Mouse (Mus musculus) CH12.LX (cell line): Measurements from ENCODE around the gene Pdzd2. TPM values are rescaled to one million over a fixed set of nuclear protein-coding genes. Genes with fewer than 3 reads are reported as not detected.

Experiments
- DNase-seq: peaks from one replicate; pipeline ENCODE4 v3.0.0-alpha.2; 2013; ENCODE audit errors: extremely low read depth
- H3K27ac ChIP-seq: 2 replicates; pipeline ENCODE4 v1.5.1; 2012; ENCODE audit warnings: low read depth, mild to moderate bottlenecking, control low read depth, moderate library complexity; ENCODE audit not compliant: insufficient read depth
- H3K27me3 ChIP-seq: replicated peaks from 2 replicates; pipeline ENCODE3; 2012; ENCODE audit warnings: inconsistent platforms
- H3K36me3 ChIP-seq, 2 experiments: replicated peaks in 1 of 2; 2 replicates each; pipeline versions ENCODE3 to v1.6.1; 2012; ENCODE audit warnings: inconsistent platforms in 1 of 2, low read length in 1 of 2, mild to moderate bottlenecking in 1 of 2, mixed read lengths in 1 of 2, moderate library complexity in 1 of 2; ENCODE audit not compliant: control insufficient read depth in 1 of 2, insufficient read depth in 1 of 2
- H3K4me1 ChIP-seq, 2 experiments: 2 replicates each; pipeline ENCODE4 v1.6.1; 2012; ENCODE audit warnings: inconsistent platforms in 1 of 2, moderate library complexity in 1 of 2; ENCODE audit not compliant: insufficient read depth in 2 of 2, control insufficient read depth in 1 of 2
- H3K4me2 ChIP-seq: 2 replicates; pipeline ENCODE4 v1.6.1; 2012; ENCODE audit warnings: low read depth, mild to moderate bottlenecking, control low read depth; ENCODE audit not compliant: poor library complexity, insufficient read depth, severe bottlenecking
- H3K4me3 ChIP-seq, 3 experiments: fragments of 150-350 bp in 1 of 3; sonication (generic) in 1 of 3; replicated peaks in 1 of 3; 2 replicates each; pipeline versions ENCODE3 to v1.5.1; 2011 to 2012; ENCODE audit warnings: low read depth in 2 of 3, low read length in 2 of 3, mild to moderate bottlenecking in 2 of 3, moderate library complexity in 2 of 3, control low read depth in 1 of 3, improper control_type of control experiment in 1 of 3, inconsistent platforms in 1 of 3, mixed read lengths in 1 of 3; ENCODE audit not compliant: poor library complexity in 1 of 3
- H3K79me2 ChIP-seq: replicated peaks from 2 replicates; pipeline ENCODE4 v1.6.1; 2012; ENCODE audit warnings: mild to moderate bottlenecking, moderate library complexity; ENCODE audit not compliant: control insufficient read depth, poor library complexity, insufficient read depth, severe bottlenecking; ENCODE audit errors: extremely low read depth
- H3K9ac ChIP-seq: 2 replicates; pipeline ENCODE4 v1.6.1; 2012; ENCODE audit warnings: low read depth, mild to moderate bottlenecking, control low read depth, moderate library complexity; ENCODE audit not compliant: insufficient read depth
- H3K9me3 ChIP-seq: replicated peaks from 2 replicates; pipeline ENCODE3; 2012; ENCODE audit warnings: low read length, inconsistent platforms, mixed read lengths
- BHLHE40 ChIP-seq: IDR thresholded peaks from 2 replicates; pipeline ENCODE4 v1.6.1; 2011; ENCODE audit warnings: mild to moderate bottlenecking, low read depth, low read length, improper control_type of control experiment
- CHD1 ChIP-seq: IDR thresholded peaks from 2 replicates; pipeline ENCODE4 v1.6.1; 2012; ENCODE audit warnings: low read depth, low read length, improper control_type of control experiment, inconsistent platforms
- CTCF ChIP-seq, 2 experiments: IDR thresholded peaks in 1 of 2; conservative IDR thresholded peaks in 1 of 2; 2 replicates each; pipeline ENCODE4 v1.5.1; 2011 to 2012; ENCODE audit warnings: low read depth in 2 of 2, low read length in 2 of 2, improper control_type of control experiment in 1 of 2, inconsistent platforms in 1 of 2, mild to moderate bottlenecking in 1 of 2, moderate library complexity in 1 of 2
- E2F4 ChIP-seq: IDR thresholded peaks from 2 replicates; pipeline ENCODE4 v1.6.1; 2011; ENCODE audit warnings: low read depth, low read length, improper control_type of control experiment; ENCODE audit not compliant: insufficient replicate concordance
- ELF1 ChIP-seq: IDR thresholded peaks from 2 replicates; pipeline ENCODE4 v1.6.1; 2014; ENCODE audit warnings: low read depth, mild to moderate bottlenecking, inconsistent platforms, low read length, improper control_type of control experiment
- GABPA ChIP-seq: IDR thresholded peaks from 2 replicates; pipeline ENCODE4 v1.6.1; 2012; ENCODE audit warnings: low read depth, low read length, improper control_type of control experiment, inconsistent platforms; ENCODE audit not compliant: insufficient replicate concordance
- HCFC1 ChIP-seq: IDR thresholded peaks from 2 replicates; pipeline ENCODE4 v1.6.1; 2012; ENCODE audit warnings: low read depth, mild to moderate bottlenecking, inconsistent platforms, low read length, improper control_type of control experiment
- JUND ChIP-seq: conservative IDR thresholded peaks from 2 replicates; pipeline ENCODE4 v1.6.1; 2011; ENCODE audit warnings: low read depth, low read length, improper control_type of control experiment
- KAT2A ChIP-seq: IDR thresholded peaks from 2 replicates; pipeline ENCODE4 v1.6.1; 2012; ENCODE audit warnings: low read length, improper control_type of control experiment, inconsistent platforms; ENCODE audit not compliant: insufficient replicate concordance
- MAFK ChIP-seq: IDR thresholded peaks from 2 replicates; pipeline ENCODE4 v1.6.1; 2011; ENCODE audit warnings: low read length, improper control_type of control experiment; ENCODE audit not compliant: insufficient replicate concordance
- MAX ChIP-seq: IDR thresholded peaks from 2 replicates; pipeline ENCODE4 v1.6.1; 2011; ENCODE audit warnings: low read length, improper control_type of control experiment
- MAZ ChIP-seq: IDR thresholded peaks from 2 replicates; pipeline ENCODE4 v1.6.1; 2012; ENCODE audit warnings: low read depth, mild to moderate bottlenecking, inconsistent platforms, low read length, improper control_type of control experiment, moderate library complexity
- MYC ChIP-seq: IDR thresholded peaks from 2 replicates; pipeline ENCODE4 v1.6.1; 2011; ENCODE audit warnings: low read depth, mild to moderate bottlenecking, improper control_type of control experiment, low read length
- NRF1 ChIP-seq: IDR thresholded peaks from 2 replicates; pipeline ENCODE4 v1.6.1; 2014; ENCODE audit warnings: low read depth, mild to moderate bottlenecking, inconsistent platforms, low read length, improper control_type of control experiment, moderate library complexity
- PAX5 ChIP-seq: IDR thresholded peaks from 2 replicates; pipeline ENCODE4 v1.6.1; 2012; ENCODE audit warnings: low read length, inconsistent platforms, mixed read lengths
- POLR2A ChIP-seq: IDR thresholded peaks from 2 replicates; pipeline ENCODE4 v1.6.1; 2011; ENCODE audit warnings: low read depth, mild to moderate bottlenecking, improper control_type of control experiment, low read length
- RAD21 ChIP-seq: IDR thresholded peaks from 2 replicates; pipeline ENCODE4 v1.6.1; 2011; ENCODE audit warnings: low read depth, mild to moderate bottlenecking, low read length, improper control_type of control experiment, moderate library complexity
- SIN3A ChIP-seq: IDR thresholded peaks from 2 replicates; pipeline ENCODE4 v1.6.1; 2012; ENCODE audit warnings: low read length, improper control_type of control experiment, inconsistent platforms
- SMC3 ChIP-seq: IDR thresholded peaks from 2 replicates; pipeline ENCODE4 v1.6.1; 2011; ENCODE audit warnings: low read depth, low read length, improper control_type of control experiment
- TCF12 ChIP-seq: IDR thresholded peaks from 2 replicates; pipeline ENCODE4 v1.6.1; 2014; ENCODE audit warnings: low read depth, mild to moderate bottlenecking, inconsistent platforms, low read length, improper control_type of control experiment
- USF1 ChIP-seq: IDR thresholded peaks from 2 replicates; pipeline ENCODE4 v1.6.1; 2014; ENCODE audit warnings: low read depth, mild to moderate bottlenecking, inconsistent platforms, low read length, improper control_type of control experiment
- USF2 ChIP-seq: conservative IDR thresholded peaks from 2 replicates; pipeline ENCODE4 v1.6.1; 2011; ENCODE audit warnings: low read depth, low read length, improper control_type of control experiment
- ZNF384 ChIP-seq: IDR thresholded peaks from 2 replicates; pipeline ENCODE4 v1.6.1; 2012; ENCODE audit warnings: low read depth, low read length, improper control_type of control experiment, inconsistent platforms
- dilution Hi-C: fragments of 300-500 bp; cut with MboI; formaldehyde crosslinking; loops from 2 replicates; pipeline ENCODE4 v1.14.3; 2020; ENCODE audit warnings: low sequenced_read_pairs; ENCODE audit not compliant: extremely low pct_unique_long_range_greater_than_20kb, extremely low pct_ligation_motif_present
- in situ Hi-C: fragments of 300-500 bp; cut with MboI; formaldehyde crosslinking; loops from 3 replicates; pipeline ENCODE4 v1.14.3; 2019; ENCODE audit warnings: low sequenced_read_pairs, low pct_ligation_motif_present, low pct_unique_long_range_greater_than_20kb, mixed read lengths
- polyA plus RNA-seq: library from polyadenylated mRNA; unstranded; fragments of >175 nt; gene quantifications from 2 replicates; pipeline ENCODE4 v1.2.1, GENCODE M21; 2012; ENCODE audit warnings: low read depth; ENCODE audit not compliant: insufficient read length
- total RNA-seq, 2 experiments: library from RNA; depleted of rRNA; stranded (reverse); fragments of 300-350 nt in 1 of 2; fragments of >200 nt in 1 of 2; gene quantifications; 2 replicates each; pipeline ENCODE4 v1.2.3; 2012 to 2014

The Pdzd2 gene
- total and polyA plus RNA-seq, 3 experiments: 0.04 to 0.24 (median 0.17) TPM

- Histone ChIP-seq H3K4me1 (0 out of 4 replicates have a peak, but pooled peaks cover 0 to 5% of the 10 kb centered on the region in 2 experiments), H3K36me3 (peaks cover 0 to 5% of the 10 kb centered on the region in 2 experiments), H3K9me3 (no peaks in the 10 kb centered on the region), H3K4me3 (no peak overlapping the region), H3K9ac (no peak overlapping the region), H3K27me3 (no peaks in the 10 kb centered on the region), H3K79me2 (no peaks in the 10 kb centered on the region), H3K27ac (no peak overlapping the region), H3K4me2 (no peak overlapping the region)
- in situ Hi-C loops: loop anchor here (10.0 kb wide), 1 partner anchor 171 kb away; no protein-coding TSS in a partner anchor
- no peak for TF ChIP-seq HCFC1
- TF ChIP-seq MAZ: no peak
- TF ChIP-seq MYC: no peak
- TF ChIP-seq SIN3A: no peak
- no peak for TF ChIP-seq RAD21
- no peak for TF ChIP-seq E2F4
- TF ChIP-seq TCF12: no peak
- TF ChIP-seq CHD1: no peak
- TF ChIP-seq POLR2A: no peak
- TF ChIP-seq SMC3: no peak
- no peak for TF ChIP-seq KAT2A
- no peak for TF ChIP-seq CTCF (conservative IDR thresholded peaks at IDR 0.05 in 1 of 2, IDR thresholded peaks at IDR 0.05 in 1 of 2; ENCODE audit: low read depth in 2 of 2, low read length in 2 of 2)
- no peak for TF ChIP-seq BHLHE40
- no peak for TF ChIP-seq MAFK
- TF ChIP-seq GABPA: no peak
- no peak for TF ChIP-seq NRF1
- TF ChIP-seq USF2: no peak
- TF ChIP-seq USF1: no peak
- DNase-seq: no peak
- dilution Hi-C loops: no loop called here
Observed at GRCm38 (mm10) chr15:12366072-12366469, 373.7 kb downstream of the Pdzd2 start.

- Histone ChIP-seq H3K4me3 (no peak overlapping the region), H3K4me1 (no peaks in the 10 kb centered on the region), H3K4me2 (no peak overlapping the region), H3K9me3 (no peaks in the 10 kb centered on the region), H3K27me3 (no peaks in the 10 kb centered on the region), H3K27ac (no peak overlapping the region), H3K79me2 (no peaks in the 10 kb centered on the region), H3K36me3 (peaks cover 0 to 10% of the 10 kb centered on the region in 2 experiments), H3K9ac (no peak overlapping the region)
- dilution Hi-C loops (no loop called here), in situ Hi-C loops (loop anchor here (10.0 kb wide), 1 partner anchor 171 kb away; no protein-coding TSS in a partner anchor)
- TF ChIP-seq ELF1 (no peak), PAX5 (no peak), USF2 (no peak), JUND (no peak), KAT2A (no peak), NRF1 (no peak), MAX (no peak), ZNF384 (no peak), CTCF (conservative IDR thresholded peaks at IDR 0.05 in 1 of 2, IDR thresholded peaks at IDR 0.05 in 1 of 2; ENCODE audit: low read depth in 2 of 2, low read length in 2 of 2) (no peak)
- no peak for DNase-seq
Observed at GRCm38 (mm10) chr15:12365416-12366071, 374.2 kb downstream of the Pdzd2 start.
